20 mouse cellular contexts compared by ENCODE assay signal in the genomic region with DNA sequence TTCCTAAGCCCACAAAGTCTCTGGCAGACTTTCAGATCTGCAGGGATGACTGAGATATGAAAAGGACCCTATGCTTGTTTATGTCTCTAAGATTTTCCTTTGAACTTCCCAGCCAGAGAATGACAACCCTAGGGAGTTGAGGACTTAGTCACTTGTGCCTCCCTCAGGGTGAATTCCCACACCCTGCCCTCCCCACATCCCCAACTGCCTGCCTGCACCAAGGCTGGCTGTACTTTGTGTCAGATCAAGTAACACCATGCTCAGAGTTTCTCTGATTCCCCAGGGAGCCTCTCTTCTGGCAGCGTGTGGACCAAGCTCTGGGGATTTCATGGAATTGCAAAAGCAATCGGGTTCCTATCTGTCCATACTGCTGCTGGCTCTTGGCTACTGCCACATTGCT.
A peak's percentile ranks its signal among the peaks of the same experiment; 100 is the strongest.
DNase-seq lines count a peak whose midpoint lies in the region; ATAC-seq and TF ChIP-seq lines count a peak whose summit lies in the region.
"Had no signal": no experiment of that assay in that cellular context is flagged by ENCODE, and none has a peak within 500 bp of the region (broad histone marks: within the 10 kb centered on the region; RNA-seq: fewer than 3 reads in every experiment).

No protein-coding gene starts in this region.

- H3K4me1 ChIP-seq in testis, adult 2 months (ENCODE audit: control insufficient read depth, insufficient read depth, low read length): no peaks in the 10 kb centered on the region
- H3K4me1 ChIP-seq: embryonic facial prominence, embryonic 12.5 days; hindbrain, embryonic 12.5 days; limb, embryonic 15.5 days; liver, embryonic 15.5 days had no signal

- no peak for ATAC-seq in frontal cortex, adult (ENCODE audit: low TSS enrichment)
- ATAC-seq: forebrain, embryonic 16.5 days had no signal

- H3K36me3 ChIP-seq in testis, adult 2 months (ENCODE audit: control insufficient read depth, insufficient read depth, low read length): no peaks in the 10 kb centered on the region
- H3K36me3 ChIP-seq: embryonic facial prominence, embryonic 12.5 days; hindbrain, embryonic 12.5 days; limb, embryonic 15.5 days; liver, embryonic 15.5 days had no signal

- no peak overlapping the region for H3K4me3 ChIP-seq in testis, adult 2 months (ENCODE audit: control insufficient read depth, low read depth, low read length)
- H3K4me3 ChIP-seq: embryonic facial prominence, embryonic 12.5 days; hindbrain, embryonic 12.5 days; limb, embryonic 15.5 days; liver, embryonic 15.5 days had no signal

- TF ChIP-seq POLR2A in testis, adult 2 months (IDR thresholded peaks at IDR 0.05; ENCODE audit: control insufficient read depth, low read depth, low read length): no peak

- DNase-seq in adrenal gland, postnatal 10 days: peak; percentile 28
- no peak for DNase-seq in adrenal gland, adult 2 months
- DNase-seq in gastrocnemius, postnatal 14 days: peak; percentile 3
- DNase-seq in gastrocnemius, postnatal 4 days (ENCODE audit: low spot score in 2 of 2): no peak
- no peak for DNase-seq in testis, postnatal 10 days (ENCODE audit: low spot score)
- DNase-seq in kidney, adult 8-10 months: no peak
- DNase-seq: adrenal gland, postnatal 25 days; cerebellum, adult 18-20 months; cerebellum, postnatal 25 days; heart, postnatal 10 days; kidney, adult 2 months; kidney, postnatal 25 days; thymus, postnatal 4 days had no signal

- intact Hi-C loops in gastrocnemius, postnatal 14 days (cut with DNase I; ENCODE audit: low total_unique reads): no loop called here

- no peak for TF ChIP-seq CTCF in testis, adult 2 months (IDR thresholded peaks at IDR 0.05; ENCODE audit: control insufficient read depth, insufficient read depth, insufficient replicate concordance, low read depth, low read length)

- no peaks in the 10 kb centered on the region for H3K27me3 ChIP-seq in testis, adult 2 months (ENCODE audit: control insufficient read depth, insufficient read depth, low read length)
- H3K27me3 ChIP-seq: embryonic facial prominence, embryonic 12.5 days; hindbrain, embryonic 12.5 days; limb, embryonic 15.5 days; liver, embryonic 15.5 days had no signal

- H3K27ac ChIP-seq in testis, adult 2 months (ENCODE audit: control insufficient read depth, insufficient read depth, low read depth, low read length): peak overlapping the region; percentile 13; the same call in 1 of the 2 replicates
- H3K27ac ChIP-seq: embryonic facial prominence, embryonic 12.5 days; hindbrain, embryonic 12.5 days; limb, embryonic 15.5 days; liver, embryonic 15.5 days had no signal

Comparison
In these comparisons a context has a peak if more than half of its experiments do, and no peak if none do; other contexts are left out.
1. DNase-seq: peak in adrenal gland, postnatal 10 days (single experiment) and gastrocnemius, postnatal 14 days (single experiment); none in adrenal gland, adult 2 months (single experiment), gastrocnemius, postnatal 4 days (0 of 2), testis, postnatal 10 days (single experiment) and kidney, adult 8-10 months (0 of 2).